Mouse (Mus musculus): ENCODE measurements around the gene Coq8a.

Coq8a gene

GRCm38 (mm10) chr1:180197956-180198355, 1.4 kb downstream of the Coq8a start:
- no peak for DNase-seq (ENCODE audit: low read depth)

GRCm38 (mm10) chr1:180196508-180196907, 2.9 kb downstream of the Coq8a start:
- DNase-seq (ENCODE audit: low read depth), result no peak

GRCm38 (mm10) chr1:180195703-180196381, 3.6 kb downstream of the Coq8a start:
- peak; percentile 98 for DNase-seq (ENCODE audit: low read depth)

GRCm38 (mm10) chr1:180194781-180195471, 4.5 kb downstream of the Coq8a start:
- DNase-seq (ENCODE audit: low read depth), result peak; percentile 54

GRCm38 (mm10) chr1:180194048-180194447, 5.4 kb downstream of the Coq8a start:
- DNase-seq (ENCODE audit: low read depth), result no peak

DNA sequence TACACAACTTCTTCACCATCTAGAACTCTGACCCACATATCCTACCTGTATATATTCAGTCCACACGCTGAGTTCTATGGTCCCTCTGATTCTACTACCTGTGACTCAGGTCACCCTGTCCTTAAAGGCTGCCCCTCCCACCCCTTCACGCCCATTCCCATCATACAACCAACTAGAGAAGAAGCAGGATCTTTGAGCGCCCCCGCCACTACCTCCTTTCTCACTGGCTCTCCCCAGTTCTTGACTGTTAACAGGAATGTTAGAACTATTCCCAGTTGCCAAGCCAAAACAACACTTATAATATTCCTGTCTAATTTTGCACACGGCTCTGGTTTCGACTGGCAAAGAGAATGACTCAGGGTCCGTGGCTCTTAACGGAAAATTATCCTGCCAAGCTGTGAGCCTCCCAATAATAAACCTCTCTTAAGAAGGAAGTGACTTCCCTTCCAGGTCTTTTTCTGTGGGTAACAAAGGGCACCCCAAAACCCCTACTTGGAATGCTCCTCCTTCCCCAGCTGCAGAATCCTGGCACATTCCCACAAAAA, 5.9 kb downstream of the Coq8a start:
- DNase-seq (ENCODE audit: low read depth), result no peak

DNA sequence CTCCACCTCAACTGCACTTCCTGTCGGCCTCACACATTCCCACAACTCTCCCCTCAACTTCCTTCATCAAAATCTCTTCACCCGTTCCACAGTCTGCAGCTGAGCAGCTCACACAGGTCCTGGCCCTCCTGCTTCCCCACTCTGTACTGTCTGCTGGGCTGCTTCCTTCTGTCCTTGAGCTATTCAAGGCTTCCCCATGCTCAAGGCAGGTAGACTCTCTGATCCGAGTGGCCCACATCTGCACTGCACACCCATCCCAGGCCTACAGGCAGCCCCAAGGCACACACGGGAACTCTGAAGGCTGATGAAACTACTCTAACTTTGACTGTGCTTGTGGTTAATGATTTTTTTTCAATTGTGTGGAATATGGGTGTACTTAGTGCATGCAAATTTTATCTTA, 6.5 kb downstream of the Coq8a start:
- DNase-seq (ENCODE audit: low read depth), result no peak

GRCm38 (mm10) chr1:180191651-180192220, 7.7 kb downstream of the Coq8a start:
- DNase-seq (ENCODE audit: low read depth), result no peak

- DNase-seq (ENCODE audit: low read depth), result no peak
Measured at GRCm38 (mm10) chr1:180191112-180191511, 8.3 kb downstream of the Coq8a start.

DNA sequence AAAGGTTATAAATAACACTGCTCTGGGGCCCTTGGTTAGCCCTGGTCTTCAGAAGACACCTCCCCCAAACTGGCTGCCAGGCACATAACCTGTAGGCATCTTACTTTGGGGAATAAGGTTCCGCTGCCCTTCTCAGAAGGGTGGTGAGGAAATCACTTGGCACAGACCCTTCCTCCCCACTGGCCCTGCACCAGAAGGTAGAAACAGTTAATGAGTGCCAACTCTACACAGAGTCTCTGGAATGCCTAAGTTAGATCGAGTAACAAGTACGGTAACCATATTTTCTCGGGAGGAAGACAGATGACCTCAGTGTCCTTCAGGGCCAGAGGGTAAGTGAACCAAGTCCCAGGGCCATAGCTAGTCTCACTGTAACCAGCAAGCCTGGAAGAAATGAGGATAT, 10.5 kb downstream of the Coq8a start:
- DNase-seq (ENCODE audit: low read depth), result no peak

DNA sequence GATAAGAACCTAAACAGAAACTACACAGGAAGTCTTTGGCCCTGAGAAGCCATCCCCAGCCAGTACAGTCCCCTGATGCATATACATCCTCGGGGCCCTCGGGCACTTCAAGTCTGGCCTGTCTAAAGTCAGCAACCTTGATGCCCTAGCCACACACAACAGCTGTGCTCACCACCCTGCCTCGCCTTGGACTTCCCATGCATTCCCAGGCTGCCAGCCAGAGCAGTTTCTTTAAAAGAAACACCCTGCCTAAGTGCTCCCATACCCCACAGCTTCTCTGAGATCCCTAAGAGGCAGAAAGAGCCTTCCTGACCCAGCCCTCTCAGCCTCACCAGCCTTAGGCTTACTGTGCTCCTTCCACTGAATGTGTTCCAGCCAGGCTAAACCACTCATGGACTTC, 13.0 kb downstream of the Coq8a start:
- DNase-seq (ENCODE audit: low read depth), result no peak

DNA sequence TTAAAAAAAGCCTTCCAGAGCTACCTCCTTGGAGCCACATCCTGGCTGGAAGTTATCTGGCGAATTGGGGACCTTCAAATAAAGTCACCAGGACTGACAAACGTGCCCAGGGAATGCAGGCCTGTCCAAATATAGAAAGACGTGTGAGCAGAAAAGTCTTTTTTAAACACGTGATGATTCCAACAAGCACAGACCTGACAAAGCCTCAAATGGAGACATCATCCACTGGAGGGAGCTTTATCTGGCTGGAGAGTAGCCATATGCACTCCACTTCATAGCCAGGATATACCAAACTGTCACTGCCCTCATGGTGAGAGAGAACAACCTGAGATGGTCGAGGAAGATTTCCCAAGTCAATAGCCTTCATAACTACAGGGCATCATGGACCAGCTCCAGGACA, 13.5 kb downstream of the Coq8a start:
- DNase-seq (ENCODE audit: low read depth), result no peak

DNA sequence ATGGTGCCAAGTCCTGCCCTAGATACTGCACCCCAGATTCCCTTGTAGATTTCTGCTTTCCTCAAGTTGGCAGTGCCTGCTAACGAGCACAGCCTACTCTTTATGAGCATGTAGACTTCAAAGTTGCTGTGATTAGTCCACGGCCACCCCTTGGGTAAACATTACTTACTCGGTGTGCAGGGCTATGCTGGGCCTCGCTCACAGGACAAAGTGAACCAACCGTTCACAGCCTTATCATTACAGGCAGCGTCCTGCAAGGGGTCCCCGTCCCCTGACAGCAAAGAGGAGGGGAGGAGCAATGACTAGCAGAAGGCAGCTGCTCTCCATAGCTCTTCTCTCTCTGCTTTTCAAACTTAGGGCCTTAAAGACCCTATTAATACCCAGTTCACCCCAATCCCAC, 14.6 kb downstream of the Coq8a start:
- DNase-seq (ENCODE audit: low read depth), result no peak

DNA sequence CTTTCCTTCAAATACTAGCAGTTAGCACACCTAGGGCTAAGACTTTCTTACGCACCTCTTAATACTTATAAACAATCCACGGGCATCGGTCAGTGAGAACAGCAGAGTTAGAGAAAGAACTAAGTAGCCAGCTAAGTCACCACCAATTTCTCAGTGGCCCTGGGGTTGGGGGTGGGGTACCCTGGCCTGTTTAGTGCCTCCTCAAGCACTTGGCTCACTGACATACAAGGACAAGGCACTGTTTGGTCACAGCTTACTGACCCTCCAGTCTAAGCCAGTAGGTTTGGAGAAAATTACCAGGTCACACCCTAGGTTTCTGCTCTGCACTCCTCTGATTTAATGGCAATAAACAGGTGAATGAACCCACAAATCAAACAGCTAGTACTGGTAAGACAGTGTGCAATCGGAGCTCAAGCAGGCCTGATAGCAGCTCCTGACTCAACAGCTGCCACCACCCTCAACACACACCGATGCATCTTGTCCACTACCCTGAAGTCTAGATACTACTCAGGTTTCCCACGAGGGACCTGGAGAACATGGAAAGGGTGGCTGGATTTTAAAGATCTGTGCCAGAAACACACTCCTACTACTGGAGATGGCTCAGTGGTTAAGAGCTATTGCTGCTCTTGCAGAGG, 15.8 kb downstream of the Coq8a start:
- no peak for DNase-seq (ENCODE audit: low read depth)

- no peak for DNase-seq (ENCODE audit: low read depth)
Measured at GRCm38 (mm10) chr1:180182731-180183130, 16.7 kb downstream of the Coq8a start.

GRCm38 (mm10) chr1:180181966-180182319, 17.5 kb downstream of the Coq8a start:
- no peak for DNase-seq (ENCODE audit: low read depth)

DNA sequence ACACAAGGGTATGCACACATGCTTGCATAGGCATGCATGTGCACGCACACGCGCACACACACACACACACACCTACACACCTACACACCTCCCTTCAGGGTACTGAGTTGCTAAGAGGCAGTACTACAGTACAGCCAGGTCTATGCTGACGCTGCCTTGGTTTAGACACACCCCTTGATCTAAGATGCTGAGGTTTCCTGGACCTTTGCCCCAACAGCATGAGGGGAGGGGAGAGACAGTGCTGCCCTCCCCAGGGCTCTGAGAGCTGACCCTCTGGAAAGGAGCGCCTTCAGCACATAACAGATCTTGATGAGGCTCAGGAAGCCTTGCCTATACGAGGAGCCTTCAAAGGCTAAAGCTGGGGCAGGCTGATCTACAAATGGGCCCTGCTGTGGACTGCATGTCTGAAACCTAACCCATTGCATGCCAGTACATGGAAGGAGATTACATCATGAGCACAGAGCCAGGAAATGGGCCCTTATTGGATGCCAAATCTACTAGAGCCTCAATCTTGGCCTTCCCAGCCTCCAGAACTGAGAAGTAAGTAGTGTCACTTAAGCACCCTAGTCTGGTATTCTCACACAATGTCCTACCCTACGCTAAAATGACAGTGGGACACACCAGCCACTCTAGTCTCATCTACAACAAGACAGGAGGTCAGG, 18.0 kb downstream of the Coq8a start:
- no peak for DNase-seq (ENCODE audit: low read depth)

- no peak for DNase-seq (ENCODE audit: low read depth)
Measured at GRCm38 (mm10) chr1:180179840-180180239, 19.6 kb downstream of the Coq8a start.

DNA sequence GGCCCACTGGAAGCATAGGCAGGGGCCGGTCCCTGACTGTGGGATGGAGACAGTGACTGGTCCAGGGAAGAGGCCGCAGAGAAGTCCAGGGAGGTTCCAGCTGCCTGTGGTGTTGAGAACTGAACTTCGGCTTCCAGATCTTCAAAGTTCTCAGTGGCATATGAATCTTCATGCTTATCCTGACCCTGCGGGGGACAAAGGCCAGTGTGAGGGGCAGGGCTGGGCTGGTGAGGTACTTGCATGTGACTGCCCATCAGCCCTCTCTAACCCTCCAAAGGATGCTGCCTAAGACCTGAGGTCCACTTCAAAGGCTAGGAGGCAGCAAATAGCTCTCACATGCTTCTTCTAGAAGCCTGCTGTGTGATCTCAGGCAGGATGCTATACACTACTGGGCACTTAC, 20.3 kb downstream of the Coq8a start:
- DNase-seq (ENCODE audit: low read depth), result no peak

- no peak for DNase-seq (ENCODE audit: low read depth)
Measured at GRCm38 (mm10) chr1:180178340-180178739, 21.1 kb downstream of the Coq8a start.

DNA sequence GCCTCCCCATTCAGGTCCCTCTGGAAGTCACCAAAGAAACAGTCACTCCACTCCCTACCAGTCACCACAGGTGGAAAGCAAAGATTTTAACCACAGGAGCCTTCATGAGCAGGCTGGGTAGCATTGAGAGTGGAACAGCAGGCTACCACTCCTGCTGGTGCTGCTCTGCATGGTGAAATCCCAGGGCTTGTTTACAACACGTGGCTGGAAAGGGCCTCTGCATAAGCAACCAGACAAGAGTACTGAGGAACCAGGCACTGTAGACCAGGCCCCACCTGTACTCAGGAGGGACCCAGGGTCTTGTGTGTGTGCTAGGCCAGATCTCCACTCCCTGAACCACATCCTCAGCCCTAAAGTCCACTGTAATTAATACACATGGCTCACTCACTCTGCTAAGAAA, 22.6 kb downstream of the Coq8a start:
- no peak for DNase-seq (ENCODE audit: low read depth)

DNA sequence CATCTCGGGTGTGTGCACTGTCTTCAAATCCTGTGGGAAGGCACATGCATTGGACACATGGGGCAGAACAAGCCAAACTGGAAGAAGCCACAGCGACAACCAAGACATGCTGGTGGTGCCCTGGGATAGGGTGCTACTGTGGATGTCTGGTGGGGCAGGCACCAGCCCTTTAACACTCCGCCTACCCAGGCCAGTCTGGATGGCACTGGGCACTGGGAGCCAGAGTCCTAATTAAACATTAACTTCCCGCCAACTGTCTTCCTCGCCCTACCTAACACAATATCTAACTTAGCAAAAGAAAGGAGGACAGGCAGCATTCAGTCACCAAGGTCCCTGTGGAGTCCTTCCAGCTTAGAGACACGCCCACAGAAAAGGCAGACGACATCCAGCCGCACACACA, 23.8 kb downstream of the Coq8a start:
- no peak for DNase-seq (ENCODE audit: low read depth)

Measured in naive thymus-derived CD4-positive, alpha-beta T cell, adult 2 months (primary cell).